Comparison of ENCODE assay signal across 39 mouse cellular contexts in the genomic region with DNA sequence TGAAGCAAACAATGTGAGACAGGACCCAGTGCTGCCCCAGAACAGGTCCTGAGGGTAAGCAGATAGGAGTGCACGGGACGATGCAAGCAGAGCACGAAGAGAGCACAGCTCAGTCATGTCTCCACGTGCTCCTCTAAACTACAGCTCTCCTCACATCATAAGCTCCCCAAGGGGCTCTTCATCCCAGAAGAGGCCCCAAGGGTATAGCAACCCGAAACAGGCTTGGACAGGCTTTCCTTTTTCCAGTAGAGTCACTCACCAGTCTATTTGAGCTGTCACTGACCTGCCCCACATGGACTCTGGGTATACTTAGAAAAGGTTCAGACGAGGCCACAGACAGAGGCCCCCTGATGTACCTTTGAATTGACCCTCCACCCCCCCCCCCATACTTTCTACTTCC. TPM values are rescaled to one million over a fixed set of nuclear protein-coding genes. Genes with fewer than 3 reads are reported as not detected.
"Had no signal": no experiment of that assay in that cellular context is flagged by ENCODE, and none has a peak within 500 bp of the region (broad histone marks: within the 10 kb centered on the region; RNA-seq: fewer than 3 reads in every experiment).

No protein-coding gene starts in this region.

- ATAC-seq: forebrain, embryonic 13.5 days; forebrain, embryonic 14.5 days; forebrain, embryonic 15.5 days; forebrain, embryonic 16.5 days; forebrain, postnatal 0 days had no signal

- H3K4me1 ChIP-seq: embryonic facial prominence, embryonic 12.5 days; embryonic facial prominence, embryonic 13.5 days; embryonic facial prominence, embryonic 15.5 days; forebrain, embryonic 12.5 days; forebrain, embryonic 13.5 days; forebrain, embryonic 15.5 days had no signal

- H3K9ac ChIP-seq: embryonic facial prominence, embryonic 12.5 days; embryonic facial prominence, embryonic 13.5 days; embryonic facial prominence, embryonic 15.5 days; forebrain, embryonic 12.5 days; forebrain, embryonic 13.5 days; forebrain, embryonic 15.5 days; forebrain, postnatal 0 days had no signal

- H3K4me2 ChIP-seq: embryonic facial prominence, embryonic 12.5 days; embryonic facial prominence, embryonic 13.5 days; embryonic facial prominence, embryonic 15.5 days; forebrain, embryonic 12.5 days; forebrain, embryonic 13.5 days; forebrain, embryonic 15.5 days had no signal

- H3K36me3 ChIP-seq: embryonic facial prominence, embryonic 12.5 days; embryonic facial prominence, embryonic 13.5 days; embryonic facial prominence, embryonic 15.5 days; forebrain, embryonic 10.5 days; forebrain, embryonic 12.5 days; forebrain, embryonic 15.5 days; heart, embryonic 10.5 days had no signal

- DNase-seq: cerebellum, adult 2 months; cerebellum, adult 8-10 months; cerebellum, adult 9-10 months; cerebellum, adult 9-11 months; cerebellum, postnatal 10 days; cerebellum, postnatal 14 days; cerebellum, postnatal 25 days; cerebellum, postnatal 36 days; embryo, embryonic 11 days; forebrain, postnatal 0 days; gastrocnemius, adult 2 months; gastrocnemius, postnatal 10 days; gastrocnemius, postnatal 14 days; gastrocnemius, postnatal 25 days; gastrocnemius, postnatal 36 days; heart, adult 2 months had no signal

- H3K9me3 ChIP-seq: embryonic facial prominence, embryonic 12.5 days; embryonic facial prominence, embryonic 13.5 days; embryonic facial prominence, embryonic 15.5 days; forebrain, embryonic 10.5 days; forebrain, embryonic 12.5 days; forebrain, embryonic 13.5 days; forebrain, embryonic 15.5 days; heart, embryonic 10.5 days had no signal

- H3K4me3 ChIP-seq: embryonic facial prominence, embryonic 12.5 days; embryonic facial prominence, embryonic 13.5 days; embryonic facial prominence, embryonic 15.5 days; erythroblast, embryonic 14.5 days; forebrain, embryonic 10.5 days; forebrain, embryonic 12.5 days; forebrain, embryonic 13.5 days; forebrain, embryonic 15.5 days; gastrocnemius, adult 2 months; heart, adult 2 months; heart, embryonic 10.5 days had no signal

- H3K27me3 ChIP-seq: embryonic facial prominence, embryonic 12.5 days; embryonic facial prominence, embryonic 13.5 days; embryonic facial prominence, embryonic 15.5 days; forebrain, embryonic 12.5 days; forebrain, embryonic 13.5 days; forebrain, embryonic 15.5 days had no signal

- H3K27ac ChIP-seq: embryonic facial prominence, embryonic 12.5 days; embryonic facial prominence, embryonic 13.5 days; embryonic facial prominence, embryonic 15.5 days; forebrain, embryonic 10.5 days; forebrain, embryonic 12.5 days; forebrain, embryonic 13.5 days; forebrain, embryonic 15.5 days; gastrocnemius, adult 2 months; heart, adult 2 months; heart, embryonic 10.5 days had no signal

RNA-seq across cellular contexts. Expression of gene Csf2, which starts 5.0 kb away (rescaled TPM):
- total RNA-seq: common myeloid progenitor, adult 5-6 weeks; forebrain, postnatal 0 days; gastrocnemius, adult 18-20 months; gastrocnemius, adult 2 months; gastrocnemius, adult 8-10 months; gastrocnemius, postnatal 10 days; gastrocnemius, postnatal 14 days; gastrocnemius, postnatal 25 days; gastrocnemius, postnatal 36 days; gastrocnemius, postnatal 4 days; granulocyte monocyte progenitor cell, adult 5-6 weeks; heart, adult 18-20 months; heart, adult 2 months had no signal
- polyA plus RNA-seq: cerebellum, adult 2 months; cortical plate, adult 2 months; embryonic facial prominence, embryonic 11.5 days; embryonic facial prominence, embryonic 12.5 days; embryonic facial prominence, embryonic 13.5 days; embryonic facial prominence, embryonic 15.5 days; erythroblast, embryonic 14.5 days; forebrain, embryonic 10.5 days; forebrain, embryonic 11.5 days; forebrain, embryonic 12.5 days; forebrain, embryonic 13.5 days; forebrain, embryonic 14.5 days; forebrain, embryonic 15.5 days; forebrain, embryonic 16.5 days; forebrain, postnatal 0 days; frontal cortex, adult 2 months; gonadal fat pad, adult 2 months; heart, adult 2 months; heart, embryonic 10.5 days had no signal

RNA-seq across cellular contexts. Expression of gene Il3, which starts 22.6 kb away (rescaled TPM):
- total RNA-seq: common myeloid progenitor, adult 5-6 weeks; forebrain, postnatal 0 days; gastrocnemius, adult 18-20 months; gastrocnemius, adult 2 months; gastrocnemius, adult 8-10 months; gastrocnemius, postnatal 10 days; gastrocnemius, postnatal 14 days; gastrocnemius, postnatal 25 days; gastrocnemius, postnatal 36 days; gastrocnemius, postnatal 4 days; granulocyte monocyte progenitor cell, adult 5-6 weeks; heart, adult 18-20 months; heart, adult 2 months; heart, adult 8-10 months had no signal
- polyA plus RNA-seq: cerebellum, adult 2 months; cortical plate, adult 2 months; embryonic facial prominence, embryonic 11.5 days; embryonic facial prominence, embryonic 12.5 days; embryonic facial prominence, embryonic 13.5 days; embryonic facial prominence, embryonic 15.5 days; erythroblast, embryonic 14.5 days; forebrain, embryonic 10.5 days; forebrain, embryonic 11.5 days; forebrain, embryonic 12.5 days; forebrain, embryonic 13.5 days; forebrain, embryonic 14.5 days; forebrain, embryonic 15.5 days; forebrain, embryonic 16.5 days; forebrain, postnatal 0 days; frontal cortex, adult 2 months; gonadal fat pad, adult 2 months; heart, adult 2 months; heart, embryonic 10.5 days had no signal

RNA-seq across cellular contexts. Expression of gene Acsl6, which starts 59.1 kb away (rescaled TPM):
- total RNA-seq: granulocyte monocyte progenitor cell, adult 5-6 weeks had no signal
